Mouse (Mus musculus): ENCODE results near the gene Gse1.

DNA sequence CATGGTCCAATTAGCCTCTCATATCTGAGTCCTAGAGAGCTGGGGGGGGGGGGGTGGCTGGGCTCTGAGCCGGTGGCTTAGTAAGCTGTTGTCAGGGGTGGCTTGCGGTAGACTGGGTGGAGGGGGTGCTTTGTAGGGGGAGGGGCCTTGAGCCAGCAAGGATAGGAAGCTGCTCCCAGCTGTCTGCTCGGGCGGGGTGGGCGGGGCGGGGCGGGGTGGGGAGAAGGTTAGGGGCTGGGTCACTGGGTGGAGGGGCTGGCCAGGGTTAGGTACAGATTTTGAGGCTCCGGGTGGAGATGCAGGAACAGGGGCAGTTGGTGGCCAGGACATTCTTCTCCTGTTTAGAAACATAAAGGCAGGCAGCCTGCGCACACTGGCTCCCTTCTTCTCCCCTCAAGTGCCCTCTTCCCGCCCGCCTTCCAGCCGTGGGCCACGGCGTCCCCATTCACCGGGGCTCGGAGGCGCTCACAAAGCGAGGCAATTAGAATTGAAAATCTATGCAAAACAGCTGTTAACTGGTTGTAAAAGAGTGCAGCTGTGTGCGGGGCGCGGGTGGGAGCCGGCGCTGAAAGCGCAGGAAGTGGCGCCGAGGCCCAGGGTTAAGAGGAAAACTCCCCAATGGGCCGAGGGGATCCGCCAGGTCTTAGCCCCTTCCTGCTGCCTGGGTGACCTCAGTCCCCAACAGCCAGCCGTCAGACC, 304.4 kb downstream of the Gse1 start:
- TF ChIP-seq CTCF (IDR thresholded peaks at IDR 0.05; ENCODE audit: control insufficient read depth, insufficient read depth, low read length): no peak
- TF ChIP-seq POLR2A (IDR thresholded peaks at IDR 0.05; ENCODE audit: borderline replicate concordance, control insufficient read depth, low read depth, low read length): no peak
